Mouse (Mus musculus) layer of hippocampus, adult 11-12 months (tissue): ENCODE measurements around the gene Ugt1a6b.
"Not testable (repeated sequence)": the region's sequence is repeated elsewhere in the genome, so short reads cannot be mapped to it uniquely, and the experiment has no call there.

Source experiments
- DNase-seq: peaks from one replicate; pipeline ENCODE4 v3.0.0; 2022; ENCODE audit warnings: low spot score

Gene Ugt1a6b

GRCm38 (mm10) chr1:88199996-88200395 lies 96.9 kb downstream of the Ugt1a6b start:
- no peak for DNase-seq

DNA sequence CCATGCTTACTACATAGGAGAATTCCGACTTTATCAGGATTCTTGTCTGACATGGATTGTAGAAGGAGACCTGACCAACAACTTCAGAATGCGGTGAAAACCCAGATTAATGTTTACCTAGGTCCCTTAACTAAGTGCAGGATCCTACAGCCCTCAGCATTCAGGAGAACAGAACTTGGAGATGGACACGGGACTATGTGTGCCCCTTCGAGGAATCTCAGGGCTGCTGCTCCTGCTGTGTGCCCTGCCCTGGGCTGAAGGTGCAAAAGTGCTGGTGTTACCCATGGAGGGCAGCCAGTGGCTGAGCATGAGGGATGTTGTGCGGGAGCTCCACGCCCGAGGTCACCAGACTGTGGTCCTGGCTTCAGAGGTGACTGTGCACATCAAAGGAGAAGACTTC lies 97.4 kb downstream of the Ugt1a6b start, which contains the start of gene Ugt1a2:
Gene Ugt1a2 (plus strand): TSS at position 146 of the 400 bp plus-strand sequence.
- DNase-seq: no peak

- DNase-seq: peak; percentile 82
Observed at GRCm38 (mm10) chr1:88205294-88205922, 102.4 kb downstream of the Ugt1a6b start, which contains the start of gene Dnajb3. Dnajb3 (minus strand) TSS chr1:88205782.

- DNase-seq: no peak
Observed at GRCm38 (mm10) chr1:88206843-88207479, 103.9 kb downstream of the Ugt1a6b start.

GRCm38 (mm10) chr1:88211812-88212211 lies 108.8 kb downstream of the Ugt1a6b start, which contains the start of gene Ugt1a1:
Ugt1a1 (plus strand) TSS chr1:88211959.
- no peak for DNase-seq

GRCm38 (mm10) chr1:88212341-88213045 lies 109.4 kb downstream of the Ugt1a6b start:
- no peak for DNase-seq

- DNase-seq: no peak
Observed at GRCm38 (mm10) chr1:88213061-88213460, 110.0 kb downstream of the Ugt1a6b start.

- DNase-seq: no peak
Observed at GRCm38 (mm10) chr1:88213766-88214461, 110.9 kb downstream of the Ugt1a6b start.

- DNase-seq: no peak
Observed at GRCm38 (mm10) chr1:88214462-88214952, 111.5 kb downstream of the Ugt1a6b start.

GRCm38 (mm10) chr1:88215466-88216380 lies 112.7 kb downstream of the Ugt1a6b start:
- DNase-seq: no peak

DNA sequence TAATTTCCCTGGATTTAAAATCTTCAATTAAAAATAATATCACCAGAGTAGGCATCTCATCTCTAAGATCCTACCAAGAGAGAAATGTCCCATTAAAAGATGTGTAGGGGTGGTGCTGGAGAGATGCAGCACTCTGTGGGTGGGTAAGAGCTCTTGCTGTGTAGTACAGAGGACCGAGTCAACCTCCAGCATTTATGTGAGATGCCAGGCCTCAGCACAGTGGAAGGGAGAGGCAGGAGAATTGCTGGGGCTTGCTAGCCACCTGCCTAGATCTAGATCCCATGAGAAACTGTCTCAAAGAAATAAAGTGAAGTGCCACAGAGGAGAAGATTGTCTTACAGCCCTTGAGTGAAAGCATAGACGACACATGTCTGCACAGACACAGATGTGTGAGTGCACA lies 113.5 kb downstream of the Ugt1a6b start:
- no peak for DNase-seq

- DNase-seq: no peak
Observed at GRCm38 (mm10) chr1:88217144-88217543, 114.1 kb downstream of the Ugt1a6b start.

- DNase-seq: no peak
Observed at GRCm38 (mm10) chr1:88217576-88217975, 114.5 kb downstream of the Ugt1a6b start.

GRCm38 (mm10) chr1:88218051-88218450 lies 115.0 kb downstream of the Ugt1a6b start:
- no peak for DNase-seq

DNA sequence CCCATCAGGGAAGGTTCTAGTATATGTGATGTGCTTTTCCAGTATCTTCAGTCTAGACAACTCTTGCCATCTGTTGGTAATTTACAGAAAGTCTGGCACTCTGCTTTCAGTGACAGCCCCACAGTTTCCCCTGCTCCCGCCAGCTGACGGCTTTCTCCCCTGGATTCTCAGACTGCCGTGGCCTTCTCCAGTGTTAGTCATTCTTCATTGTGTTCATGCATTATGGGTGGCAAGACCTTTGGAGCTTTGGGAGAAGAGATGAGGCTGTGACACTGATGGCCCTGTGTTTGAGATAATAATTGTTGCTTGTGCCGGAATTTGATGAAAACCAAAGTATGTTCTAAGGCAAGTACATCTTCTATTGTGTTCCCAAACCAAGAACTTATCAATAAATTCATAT lies 115.5 kb downstream of the Ugt1a6b start:
- no peak for DNase-seq

- no peak for DNase-seq
Observed at GRCm38 (mm10) chr1:88219054-88219453, 116.0 kb downstream of the Ugt1a6b start.

- no peak for DNase-seq
Observed at GRCm38 (mm10) chr1:88220336-88220735, 117.3 kb downstream of the Ugt1a6b start.

DNA sequence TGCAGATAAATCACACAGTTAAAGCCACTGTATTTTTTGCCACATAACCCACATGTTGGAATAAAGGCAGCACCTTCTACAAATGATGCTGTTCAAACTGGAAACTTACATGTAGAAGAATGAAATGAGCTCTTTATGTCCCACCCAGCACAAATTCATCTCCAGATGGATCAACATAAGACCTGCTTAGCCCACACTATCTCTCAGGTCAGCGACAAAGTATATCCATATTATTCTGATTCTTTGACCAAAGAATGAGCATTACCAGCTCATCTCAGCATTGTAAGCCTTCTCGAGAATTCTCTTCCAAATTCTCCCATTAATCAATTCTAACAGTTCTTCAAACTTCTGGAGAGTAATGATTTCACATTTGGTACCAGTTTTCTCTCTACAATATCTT lies 119.2 kb downstream of the Ugt1a6b start:
- DNase-seq: no peak

GRCm38 (mm10) chr1:88223011-88223515 lies 120.0 kb downstream of the Ugt1a6b start:
- not testable (repeated sequence) for DNase-seq

- no peak for DNase-seq
Observed at GRCm38 (mm10) chr1:88223591-88223990, 120.5 kb downstream of the Ugt1a6b start.
